Mouse (Mus musculus): ENCODE measurements at regions not wholly inside any gene's neighbourhood (a gene's known extent, or its start where the extent isn't known, plus 50 kb on each side); places are given as distances from the start of the nearest gene placed in this dataset.

GRCm38 (mm10) chr9:122603106-122603505 is 144.0 kb upstream of the Topaz1 start:
- Histone ChIP-seq H3K27me3 (ENCODE audit: insufficient read depth, poor library complexity, severe bottlenecking) (no peaks in the 10 kb centered on the region), H3K27ac (no peak overlapping the region), H3K4me1 (replicated peaks) (peaks cover 4% of the 10 kb centered on the region; the same call in 1 of the 2 replicates), H3K9me3 (no peaks in the 10 kb centered on the region), H3K36me3 (no peaks in the 10 kb centered on the region), H3K4me3 (no peak overlapping the region)
- WGBS: 89% methylated on average over 2 of the region's 2 CpGs
- no peak for DNase-seq (ENCODE audit: low spot score)

GRCm38 (mm10) chr9:122609616-122610015 is 137.5 kb upstream of the Topaz1 start:
- Histone ChIP-seq H3K4me1 (replicated peaks) (peaks cover 4% of the 10 kb centered on the region; the same call in 1 of the 2 replicates), H3K27ac (no peak overlapping the region), H3K27me3 (ENCODE audit: insufficient read depth, poor library complexity, severe bottlenecking) (no peaks in the 10 kb centered on the region), H3K9me3 (no peaks in the 10 kb centered on the region), H3K4me3 (no peak overlapping the region), H3K36me3 (no peaks in the 10 kb centered on the region)
- WGBS: 93% methylated on average over 5 of the region's 5 CpGs
- DNase-seq (ENCODE audit: low spot score): no peak

- Histone ChIP-seq H3K9me3 (no peaks in the 10 kb centered on the region), H3K4me1 (replicated peaks) (peaks cover 6% of the 10 kb centered on the region), H3K4me3 (no peak overlapping the region), H3K27me3 (ENCODE audit: insufficient read depth, poor library complexity, severe bottlenecking) (no peaks in the 10 kb centered on the region), H3K36me3 (no peaks in the 10 kb centered on the region), H3K27ac (no peak overlapping the region)
- DNase-seq (ENCODE audit: low spot score): no peak
- 95% methylated on average over 10 of the region's 10 CpGs for WGBS
These were observed 136.2 kb upstream of the Topaz1 start for GRCm38 (mm10) chr9:122610918-122611317.

GRCm38 (mm10) chr9:122614579-122615252 is 132.4 kb upstream of the Topaz1 start:
- 19% methylated on average over 5 of the region's 5 CpGs for WGBS
- Histone ChIP-seq H3K4me1 (replicated peaks) (peaks cover 16% of the 10 kb centered on the region), H3K27ac (no peak overlapping the region), H3K36me3 (no peaks in the 10 kb centered on the region), H3K27me3 (ENCODE audit: insufficient read depth, poor library complexity, severe bottlenecking) (no peaks in the 10 kb centered on the region), H3K9me3 (no peaks in the 10 kb centered on the region), H3K4me3 (no peak overlapping the region)
- DNase-seq (ENCODE audit: low spot score): no peak

- peak; percentile 36 for DNase-seq (ENCODE audit: low spot score)
- Histone ChIP-seq H3K4me1 (replicated peaks) (peaks cover 17% of the 10 kb centered on the region), H3K9me3 (no peaks in the 10 kb centered on the region), H3K27me3 (ENCODE audit: insufficient read depth, poor library complexity, severe bottlenecking) (no peaks in the 10 kb centered on the region), H3K4me3 (no peak overlapping the region), H3K36me3 (no peaks in the 10 kb centered on the region), H3K27ac (no peak overlapping the region; the same call in 1 of the 2 replicates)
- 15% methylated on average over 4 of the region's 4 CpGs for WGBS
These were observed 131.8 kb upstream of the Topaz1 start for GRCm38 (mm10) chr9:122615351-122615750.

- H3K4me1 ChIP-seq (replicated peaks): peaks cover 17% of the 10 kb centered on the region
- WGBS: 47% methylated on average over 3 of the region's 3 CpGs
These were observed 129.4 kb upstream of the Topaz1 start for GRCm38 (mm10) chr9:122617793-122618192.

GRCm38 (mm10) chr9:122625081-122625480 is 122.1 kb upstream of the Topaz1 start:
- no peaks in the 10 kb centered on the region for H3K36me3 ChIP-seq
- H3K4me1 ChIP-seq (replicated peaks): peaks cover 4% of the 10 kb centered on the region
- no peak overlapping the region for H3K4me3 ChIP-seq
- H3K27me3 ChIP-seq (ENCODE audit: insufficient read depth, poor library complexity, severe bottlenecking): peaks cover 18% of the 10 kb centered on the region; the same call in 1 of the 2 replicates
- no peaks in the 10 kb centered on the region for H3K9me3 ChIP-seq
- WGBS: 81% methylated on average over 1 of the region's 1 CpGs
- no peak for DNase-seq (ENCODE audit: low spot score)
- H3K27ac ChIP-seq: no peak overlapping the region

More at GRCm38 (mm10) chr9:122617793-122618192, 129.4 kb upstream of the Topaz1 start:
- Histone ChIP-seq H3K9me3 (no peaks in the 10 kb centered on the region), H3K36me3 (no peaks in the 10 kb centered on the region), H3K27me3 (ENCODE audit: insufficient read depth, poor library complexity, severe bottlenecking) (no peaks in the 10 kb centered on the region), H3K4me3 (no peak overlapping the region), H3K27ac (no peak overlapping the region)
- DNase-seq (ENCODE audit: low spot score): no peak

GRCm38 (mm10) chr9:122626346-122626745 is 120.8 kb upstream of the Topaz1 start:
- no peak overlapping the region for H3K4me3 ChIP-seq
- H3K27me3 ChIP-seq (ENCODE audit: insufficient read depth, poor library complexity, severe bottlenecking): peaks cover 18% of the 10 kb centered on the region; the same call in 1 of the 2 replicates
- peaks cover 4% of the 10 kb centered on the region for H3K4me1 ChIP-seq (replicated peaks)
- H3K9me3 ChIP-seq: no peaks in the 10 kb centered on the region
- H3K27ac ChIP-seq: no peak overlapping the region
- WGBS: 86% methylated on average over 6 of the region's 6 CpGs
- DNase-seq (ENCODE audit: low spot score): no peak
- H3K36me3 ChIP-seq: no peaks in the 10 kb centered on the region

- Histone ChIP-seq H3K27me3 (ENCODE audit: insufficient read depth, poor library complexity, severe bottlenecking) (peaks cover 18% of the 10 kb centered on the region), H3K4me1 (replicated peaks) (peaks cover 4% of the 10 kb centered on the region), H3K4me3 (no peak overlapping the region), H3K36me3 (no peaks in the 10 kb centered on the region), H3K9me3 (no peaks in the 10 kb centered on the region), H3K27ac (no peak overlapping the region)
- no peak for DNase-seq (ENCODE audit: low spot score)
- 40% methylated on average over 18 of the region's 18 CpGs for WGBS
These were observed 117.8 kb upstream of the Topaz1 start for GRCm38 (mm10) chr9:122629171-122629904.

GRCm38 (mm10) chr9:122631793-122632192 is 115.4 kb upstream of the Topaz1 start:
- H3K27ac ChIP-seq: no peak overlapping the region
- no peaks in the 10 kb centered on the region for H3K9me3 ChIP-seq
- no peak for DNase-seq (ENCODE audit: low spot score)
- 81% methylated on average over 9 of the region's 9 CpGs for WGBS
- H3K4me3 ChIP-seq: no peak overlapping the region
- no peaks in the 10 kb centered on the region for H3K36me3 ChIP-seq
- H3K4me1 ChIP-seq (replicated peaks): peaks cover 4% of the 10 kb centered on the region
- peaks cover 18% of the 10 kb centered on the region for H3K27me3 ChIP-seq (ENCODE audit: insufficient read depth, poor library complexity, severe bottlenecking)

- Histone ChIP-seq H3K27ac (no peak overlapping the region), H3K9me3 (no peaks in the 10 kb centered on the region), H3K4me3 (no peak overlapping the region), H3K4me1 (replicated peaks) (peaks cover 4% of the 10 kb centered on the region), H3K27me3 (ENCODE audit: insufficient read depth, poor library complexity, severe bottlenecking) (peaks cover 10% of the 10 kb centered on the region), H3K36me3 (no peaks in the 10 kb centered on the region)
- DNase-seq (ENCODE audit: low spot score): no peak
- WGBS: 87% methylated on average over 1 of the region's 1 CpGs
These were observed 113.7 kb upstream of the Topaz1 start for GRCm38 (mm10) chr9:122633484-122633883.

- Histone ChIP-seq H3K4me3 (no peak overlapping the region), H3K9me3 (no peaks in the 10 kb centered on the region), H3K4me1 (replicated peaks) (no peaks in the 10 kb centered on the region), H3K27ac (no peak overlapping the region), H3K36me3 (no peaks in the 10 kb centered on the region), H3K27me3 (ENCODE audit: insufficient read depth, poor library complexity, severe bottlenecking) (no peaks in the 10 kb centered on the region; the same call in 1 of the 2 replicates)
- WGBS: 58% methylated on average over 10 of the region's 10 CpGs
- no peak for DNase-seq (ENCODE audit: low spot score)
These were observed 111.8 kb upstream of the Topaz1 start for GRCm38 (mm10) chr9:122635138-122635964.

Measured in hindbrain, embryonic 10.5 days (tissue).